Mouse (Mus musculus) limb, embryonic 15.5 days (tissue): ENCODE measurements around the gene Cdhr4. TPM values are rescaled to one million over a fixed set of nuclear protein-coding genes. Genes with fewer than 3 reads are reported as not detected.
A peak's percentile ranks its signal among the peaks of the same experiment; 100 is the strongest.

Source experiments
- ATAC-seq: fragments of 200-750 bp; cut with Nextera tagmentation; 2 replicates; pipeline ENCODE4 v1.8.0; 2017; ENCODE audit warnings: low read depth, moderate TSS enrichment; ENCODE audit not compliant: insufficient number of reproducible peaks, low FRiP score, low TSS enrichment
- H3K27ac ChIP-seq: fragments of 300-500 bp; sonication (generic); 2 replicates; pipeline ENCODE4 v1.5.1; 2015; ENCODE audit warnings: moderate library complexity, mild to moderate bottlenecking, inconsistent platforms
- H3K27me3 ChIP-seq: fragments of 300-500 bp; sonication (generic); 2 replicates; pipeline ENCODE4 v1.6.1; 2015; ENCODE audit warnings: inconsistent platforms
- H3K36me3 ChIP-seq: fragments of 300-500 bp; sonication (generic); 2 replicates; pipeline ENCODE4 v1.6.1; 2015; ENCODE audit warnings: inconsistent platforms
- H3K4me1 ChIP-seq: fragments of 300-500 bp; sonication (generic); 2 replicates; pipeline ENCODE4 v1.6.1; 2015; ENCODE audit warnings: inconsistent platforms
- H3K4me2 ChIP-seq: fragments of 300-500 bp; sonication (generic); 2 replicates; pipeline ENCODE4 v1.6.1; 2015; ENCODE audit warnings: mild to moderate bottlenecking, inconsistent platforms
- H3K4me3 ChIP-seq: fragments of 300-500 bp; sonication (generic); 2 replicates; pipeline ENCODE4 v1.5.1; 2015; ENCODE audit warnings: mild to moderate bottlenecking, inconsistent platforms
- H3K9ac ChIP-seq: fragments of 300-500 bp; sonication (generic); 2 replicates; pipeline ENCODE4 v1.6.1; 2015; ENCODE audit warnings: inconsistent platforms
- H3K9me3 ChIP-seq: fragments of 300-500 bp; sonication (generic); 2 replicates; pipeline ENCODE4 v1.6.1; 2016; ENCODE audit warnings: inconsistent platforms
- WGBS: fragments of 180-500 bp; shearing (Covaris S2); methylation state at CpG from one replicate; pipeline ENCODE4 v1.1.7; 2015; 5-methylcytosine and 5-hydroxymethylcytosine counted together
- polyA plus RNA-seq: library from polyadenylated mRNA; unstranded; fragments of >200 nt; fragmentation: Nextera tagmentation; extraction: Ambion mirVana; gene quantifications from 2 replicates; pipeline ENCODE4 v1.2.1, GENCODE M21; 2015

The Cdhr4 gene
- polyA plus RNA-seq, 1 experiment from 2014 or later = 11.9 TPM

GRCm38 (mm10) chr9:107981684-107982605 lies 10.4 kb upstream of the Cdhr4 start:
- 0 out of 2 replicates have a peak, but pooled peaks cover 2% of the 10 kb centered on the region for H3K36me3 ChIP-seq
- no peak overlapping the region; the same call in 1 of the 2 replicates for H3K9ac ChIP-seq
- peaks cover 59% of the 10 kb centered on the region for H3K4me1 ChIP-seq
- peak overlapping the region; percentile 70 for H3K4me3 ChIP-seq
- peak overlapping the region; percentile 81 for H3K4me2 ChIP-seq
- WGBS = 12% methylated on average over 7 of the region's 7 CpGs
- H3K27me3 ChIP-seq = no peaks in the 10 kb centered on the region
- peak; percentile 38 for ATAC-seq
- peak overlapping the region; percentile 99 for H3K27ac ChIP-seq
- no peaks in the 10 kb centered on the region for H3K9me3 ChIP-seq

DNA sequence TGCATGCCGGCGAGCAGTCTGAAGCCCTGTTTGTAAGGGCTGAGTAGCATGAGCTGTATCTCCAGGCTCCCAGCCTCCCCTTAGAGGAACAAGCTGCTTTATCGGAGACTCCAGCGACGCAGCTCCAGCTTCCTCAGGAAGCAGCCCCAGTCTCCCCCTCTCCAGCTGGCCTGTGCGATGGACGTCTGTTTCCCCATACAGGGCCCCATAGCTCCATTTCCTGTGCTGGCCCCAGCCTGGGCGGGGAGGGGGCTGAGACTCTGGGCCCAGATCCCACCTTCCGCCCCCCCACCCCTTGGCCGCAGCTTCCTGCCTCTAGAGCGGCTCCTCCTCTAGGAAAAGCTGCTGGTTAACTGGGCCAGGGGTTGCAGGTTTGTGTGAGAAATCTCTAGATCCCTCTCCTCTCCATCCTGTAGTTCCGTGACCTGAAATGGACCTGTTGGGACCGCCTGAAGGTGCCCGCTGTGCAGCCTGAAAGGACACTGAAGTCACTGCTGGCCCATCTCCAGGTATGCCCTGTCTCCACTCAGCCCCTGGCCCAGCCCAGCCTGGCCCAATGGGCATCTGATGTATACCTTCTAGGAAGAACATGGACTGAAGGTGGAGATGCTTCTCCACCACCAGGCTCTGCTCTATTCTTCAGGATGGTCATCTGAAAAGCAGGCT lies 9.5 kb upstream of the Cdhr4 start, which contains the start of gene Gm20661:
TSS of gene Gm20661 (plus strand) at position 378 of the 666 bp plus-strand sequence.
- Histone ChIP-seq H3K36me3 (0 out of 2 replicates have a peak, but pooled peaks cover 2% of the 10 kb centered on the region), H3K9ac (peak within 1 kb of the TSS; percentile 66), H3K4me2 (peak within 1 kb of the TSS; percentile 81), H3K4me3 (peak within 1 kb of the TSS; percentile 70), H3K27ac (peak within 1 kb of the TSS; percentile 99), H3K9me3 (no peaks in the 10 kb centered on the region), H3K27me3 (no peaks in the 10 kb centered on the region), H3K4me1 (peaks cover 67% of the 10 kb centered on the region)
- ATAC-seq = peak; percentile 81
- WGBS = 8% methylated on average over 14 of the region's 14 CpGs

- Histone ChIP-seq H3K9me3 (no peaks in the 10 kb centered on the region), H3K4me3 (peak overlapping the region; percentile 70), H3K27ac (peak overlapping the region; percentile 99), H3K36me3 (0 out of 2 replicates have a peak, but pooled peaks cover 2% of the 10 kb centered on the region), H3K4me2 (peak overlapping the region; percentile 81), H3K27me3 (no peaks in the 10 kb centered on the region), H3K9ac (peak overlapping the region; percentile 66; the same call in 1 of the 2 replicates), H3K4me1 (peaks cover 69% of the 10 kb centered on the region)
- WGBS = 6% methylated on average over 4 of the region's 4 CpGs
- peak; percentile 65 for ATAC-seq
Observed at GRCm38 (mm10) chr9:107983421-107983890, 8.8 kb upstream of the Cdhr4 start.

DNA sequence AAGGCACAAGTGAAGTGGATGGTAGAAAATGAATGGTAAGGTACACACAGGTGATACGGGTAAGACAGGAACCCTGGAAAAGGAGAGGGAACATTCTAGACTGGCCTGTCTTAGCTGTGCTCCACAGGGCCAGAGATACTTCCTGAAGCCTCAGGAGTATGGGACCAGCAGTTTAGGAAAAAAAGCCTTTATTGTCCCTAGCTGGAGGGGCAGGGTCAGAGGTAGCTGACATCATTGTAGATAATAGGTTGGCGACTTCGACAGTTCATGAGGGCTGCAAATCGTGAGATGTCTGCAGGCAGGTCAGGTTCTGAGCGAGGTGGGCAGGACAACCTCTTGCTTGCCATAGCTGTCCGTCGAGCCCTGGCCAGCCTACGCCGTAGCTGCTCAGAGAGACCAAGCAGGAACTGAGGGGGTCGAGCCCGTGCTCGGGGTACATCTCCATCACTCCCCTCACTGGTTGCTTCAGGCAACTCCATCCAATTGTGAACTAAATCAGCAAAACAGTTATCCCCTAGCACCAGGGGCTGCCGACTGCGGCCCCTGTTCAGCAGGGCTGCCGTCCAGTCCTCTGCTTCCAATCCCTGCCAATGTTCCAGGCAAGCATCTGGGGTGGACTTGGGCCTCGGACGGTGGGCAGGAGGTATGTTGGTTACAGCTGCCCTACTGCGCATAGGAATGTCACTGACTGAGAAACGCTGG lies 8.1 kb upstream of the Cdhr4 start:
- H3K4me3 ChIP-seq = peak overlapping the region; percentile 70
- peaks cover 69% of the 10 kb centered on the region for H3K4me1 ChIP-seq
- H3K27me3 ChIP-seq = no peaks in the 10 kb centered on the region
- peak overlapping the region; percentile 81 for H3K4me2 ChIP-seq
- 19% methylated on average over 19 of the region's 19 CpGs for WGBS
- H3K36me3 ChIP-seq = 0 out of 2 replicates have a peak, but pooled peaks cover 2% of the 10 kb centered on the region
- H3K27ac ChIP-seq = peak overlapping the region; percentile 99
- H3K9me3 ChIP-seq = no peaks in the 10 kb centered on the region
- peak overlapping the region; percentile 66 for H3K9ac ChIP-seq
- ATAC-seq = no peak

DNA sequence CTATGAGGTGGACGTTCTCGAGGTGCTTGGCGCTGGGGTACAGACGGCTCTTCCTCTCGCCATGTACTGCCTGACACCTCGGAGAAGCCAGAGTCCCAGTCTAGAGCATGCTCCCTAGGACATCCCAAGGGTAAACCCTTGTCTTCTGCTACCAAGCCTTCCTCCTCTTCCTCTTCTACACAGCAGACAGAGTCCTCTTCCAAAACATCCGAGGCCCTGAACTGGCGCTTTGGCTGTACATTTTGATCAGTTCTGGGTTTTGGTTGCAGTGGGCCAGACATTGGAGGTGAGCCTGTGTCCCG lies 7.6 kb upstream of the Cdhr4 start:
- Histone ChIP-seq H3K36me3 (0 out of 2 replicates have a peak, but pooled peaks cover 2% of the 10 kb centered on the region), H3K9ac (peak overlapping the region; percentile 66), H3K27me3 (no peaks in the 10 kb centered on the region), H3K4me2 (peak overlapping the region; percentile 81), H3K9me3 (no peaks in the 10 kb centered on the region), H3K27ac (peak overlapping the region; percentile 99), H3K4me1 (peaks cover 68% of the 10 kb centered on the region), H3K4me3 (peak overlapping the region; percentile 70)
- 17% methylated on average over 9 of the region's 9 CpGs for WGBS
- ATAC-seq = no peak

DNA sequence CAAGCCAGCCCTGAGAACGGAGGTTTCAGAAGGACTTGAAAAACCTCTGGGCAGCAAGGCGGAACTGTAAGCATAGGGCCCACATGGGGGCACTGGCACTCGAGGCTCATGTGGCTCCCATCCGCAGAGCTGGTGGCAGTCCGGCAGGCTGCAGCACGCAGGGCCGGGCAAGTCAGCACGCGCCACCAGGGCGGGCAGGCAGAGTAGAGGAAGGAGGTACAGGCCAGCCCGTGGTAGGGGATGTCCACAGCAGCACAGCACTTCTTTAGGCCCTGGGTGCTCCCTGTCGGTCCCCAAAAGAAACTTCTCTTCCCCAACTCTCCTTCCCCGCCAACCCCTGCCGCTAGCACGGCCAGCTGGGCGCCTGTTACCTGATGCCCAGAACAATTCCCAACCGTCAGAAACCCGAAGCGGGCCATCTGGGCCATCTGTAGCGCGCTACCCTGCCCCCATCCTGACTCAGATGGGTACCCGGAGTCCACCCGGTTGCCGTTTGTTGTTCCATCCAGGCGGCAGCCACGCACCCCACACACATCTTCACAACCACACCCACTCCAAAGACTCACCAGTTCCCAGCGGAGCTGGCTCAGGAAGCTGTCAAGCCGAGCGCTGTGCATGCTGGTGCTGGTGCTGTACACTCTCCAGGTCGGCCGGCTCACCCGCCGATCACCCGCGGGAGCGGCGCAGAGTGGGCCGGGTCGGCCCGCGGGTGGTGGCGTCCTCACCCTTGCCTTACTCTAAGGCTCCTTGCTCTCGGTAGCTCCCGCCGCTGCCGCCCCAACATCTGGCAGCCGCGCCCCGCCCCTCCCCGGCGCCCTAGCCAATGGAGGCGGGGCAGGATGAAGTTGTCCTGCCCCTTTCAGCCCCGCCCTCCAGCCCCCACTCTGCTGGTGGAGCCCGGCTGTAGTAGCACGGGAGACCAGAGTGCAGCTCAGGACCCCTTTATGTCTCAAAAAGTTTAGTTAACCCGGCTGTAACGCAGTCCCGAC lies 6.9 kb upstream of the Cdhr4 start, which contains the start of gene Inka1:
TSS of gene Inka1 (minus strand) at position 749 of the 989 bp plus-strand sequence.
- ATAC-seq = peak; percentile 66

DNA sequence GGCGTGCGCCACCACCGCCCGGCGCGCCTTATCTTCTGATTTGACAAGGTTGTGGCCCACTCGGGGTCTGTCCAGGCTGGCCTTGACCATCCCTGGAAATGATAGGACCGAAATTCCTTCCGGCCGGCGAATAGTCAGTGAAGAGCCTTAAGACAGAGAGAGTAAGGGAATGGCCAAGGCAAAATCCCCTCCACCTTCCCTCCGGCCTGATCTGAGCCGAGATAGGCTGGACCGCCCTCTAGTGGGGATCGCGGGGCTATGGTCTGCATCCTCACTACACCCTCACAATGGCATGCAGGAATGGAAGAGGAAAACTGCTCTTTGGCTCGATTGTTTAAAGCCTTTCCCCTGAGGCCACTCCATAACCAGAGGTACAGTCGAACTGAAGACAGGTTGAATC lies 5.9 kb upstream of the Cdhr4 start:
- peak; percentile 36; the same call in 1 of the 2 replicates for ATAC-seq
- Histone ChIP-seq H3K4me1 (peaks cover 52% of the 10 kb centered on the region), H3K4me3 (peak overlapping the region; percentile 70), H3K27ac (peak overlapping the region; percentile 99), H3K27me3 (no peaks in the 10 kb centered on the region), H3K4me2 (peak overlapping the region; percentile 81), H3K9me3 (no peaks in the 10 kb centered on the region), H3K9ac (0 out of 2 replicates have a peak overlapping the region, but pooled peaks have one; percentile 66), H3K36me3 (0 out of 2 replicates have a peak, but pooled peaks cover 2% of the 10 kb centered on the region)
- WGBS = 3% methylated on average over 18 of the region's 18 CpGs

More for the DNA sequence above, 6.9 kb upstream of the Cdhr4 start, which contains the start of gene Inka1:
- H3K4me2 ChIP-seq = peak within 1 kb of the TSS; percentile 81
- H3K27ac ChIP-seq = peak within 1 kb of the TSS; percentile 99
- H3K4me1 ChIP-seq = peaks cover 61% of the 10 kb centered on the region
- H3K36me3 ChIP-seq = 0 out of 2 replicates have a peak, but pooled peaks cover 2% of the 10 kb centered on the region
- no peaks in the 10 kb centered on the region for H3K9me3 ChIP-seq
- H3K27me3 ChIP-seq = no peaks in the 10 kb centered on the region
- peak within 1 kb of the TSS; percentile 70 for H3K4me3 ChIP-seq
- H3K9ac ChIP-seq = peak within 1 kb of the TSS; percentile 66
- WGBS = under 1% methylated on average over 57 of the region's 58 CpGs

GRCm38 (mm10) chr9:107987950-107988349 lies 4.3 kb upstream of the Cdhr4 start:
- Histone ChIP-seq H3K9ac (no peak overlapping the region), H3K4me2 (no peak overlapping the region), H3K4me3 (no peak overlapping the region), H3K27me3 (no peaks in the 10 kb centered on the region), H3K27ac (no peak overlapping the region), H3K4me1 (peaks cover 38% of the 10 kb centered on the region), H3K36me3 (0 out of 2 replicates have a peak, but pooled peaks cover 2% of the 10 kb centered on the region), H3K9me3 (no peaks in the 10 kb centered on the region)
- WGBS = 42% methylated on average over 3 of the region's 3 CpGs
- ATAC-seq = no peak

- WGBS = 84% methylated on average over 11 of the region's 11 CpGs
- 0 out of 2 replicates have a peak, but pooled peaks cover 6% of the 10 kb centered on the region for H3K4me1 ChIP-seq
- no peaks in the 10 kb centered on the region for H3K36me3 ChIP-seq
- H3K4me2 ChIP-seq = no peak overlapping the region
- H3K27me3 ChIP-seq = no peaks in the 10 kb centered on the region
- H3K9ac ChIP-seq = no peak overlapping the region
- ATAC-seq = no peak
- no peak overlapping the region for H3K4me3 ChIP-seq
- H3K9me3 ChIP-seq = no peaks in the 10 kb centered on the region
- no peak overlapping the region for H3K27ac ChIP-seq
Observed at GRCm38 (mm10) chr9:107993013-107993412, 716 bp downstream of the Cdhr4 start.

DNA sequence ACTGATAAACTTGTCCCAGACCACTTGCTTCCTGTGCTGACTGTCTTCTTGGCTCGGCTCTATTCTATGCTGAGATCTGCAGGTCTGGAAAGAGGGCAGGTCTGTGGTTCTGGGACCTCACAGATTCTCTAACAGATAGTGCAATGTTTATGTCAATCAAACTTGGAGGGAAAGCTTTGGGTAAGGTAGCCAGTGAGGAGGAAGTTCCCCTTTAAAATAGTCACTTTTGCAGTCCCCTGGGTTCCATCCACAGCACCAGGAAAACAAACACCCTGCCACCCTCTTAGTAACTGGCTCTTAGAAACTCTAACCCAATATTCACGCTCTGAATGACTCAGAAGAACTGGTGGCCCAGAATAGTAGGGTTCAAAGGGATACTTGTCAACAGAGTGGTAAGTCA lies 2.2 kb downstream of the Cdhr4 start:
- no peak for ATAC-seq
- Histone ChIP-seq H3K27ac (no peak overlapping the region), H3K9me3 (no peaks in the 10 kb centered on the region), H3K4me3 (no peak overlapping the region), H3K9ac (0 out of 2 replicates have a peak overlapping the region, but pooled peaks have one; percentile 15), H3K36me3 (no peaks in the 10 kb centered on the region), H3K4me2 (no peak overlapping the region), H3K4me1 (0 out of 2 replicates have a peak, but pooled peaks cover 5% of the 10 kb centered on the region), H3K27me3 (no peaks in the 10 kb centered on the region)
- WGBS = 50% methylated on average over 2 of the region's 2 CpGs
